Mouse (Mus musculus): ENCODE measurements around the gene Ppa1. TPM values are rescaled to one million over a fixed set of nuclear protein-coding genes. Genes with fewer than 3 reads are reported as not detected.
"Not testable (repeated sequence)": the region's sequence is repeated elsewhere in the genome, so short reads cannot be mapped to it uniquely, and the experiment has no call there.

Ppa1 gene
- polyA plus RNA-seq, 1 experiment from 2014 or later = 207 TPM

DNA sequence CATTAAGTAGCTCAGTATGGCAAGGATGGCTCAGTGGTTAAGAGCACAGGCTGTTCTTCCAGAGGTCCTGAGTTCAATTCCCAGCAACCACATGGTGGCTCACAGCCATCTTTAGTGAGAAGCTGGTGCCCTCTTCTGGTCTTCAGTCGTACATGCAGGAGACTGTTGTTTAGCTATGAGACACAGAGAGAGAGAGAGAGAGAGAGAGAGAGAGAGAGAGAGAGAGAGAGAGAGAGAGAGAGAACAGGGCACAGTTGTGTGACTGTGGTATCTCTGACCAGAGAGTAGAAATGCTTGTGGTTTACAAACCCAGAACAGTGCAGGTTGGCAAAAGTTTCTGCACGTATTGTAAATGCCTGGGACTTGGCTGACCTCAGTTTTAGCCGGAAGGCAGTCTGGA lies 24.5 kb upstream of the Ppa1 start:
- H3K4me3 ChIP-seq; H3K27ac ChIP-seq; H3K4me2 ChIP-seq (replicated peaks); H3K9me3 ChIP-seq; H3K36me3 ChIP-seq; H3K9ac ChIP-seq; ATAC-seq (ENCODE audit: low FRiP score, low read depth): not testable (repeated sequence)
- Histone ChIP-seq H3K27me3 (replicated peaks) (peaks cover 30% of the 10 kb centered on the region), H3K4me1 (peaks cover 12% of the 10 kb centered on the region)
- 76% methylated on average over 3 of the region's 3 CpGs for WGBS

GRCm38 (mm10) chr10:61624771-61625170 lies 23.6 kb upstream of the Ppa1 start:
- no peaks in the 10 kb centered on the region for H3K9me3 ChIP-seq
- no peak for ATAC-seq (ENCODE audit: low FRiP score, low read depth)
- no peak overlapping the region for H3K9ac ChIP-seq
- no peak overlapping the region for H3K27ac ChIP-seq
- H3K4me3 ChIP-seq = no peak overlapping the region
- WGBS = 29% methylated on average over 5 of the region's 5 CpGs
- no peaks in the 10 kb centered on the region for H3K36me3 ChIP-seq
- peak overlapping the region; percentile 77; the same call in 1 of the 2 replicates for H3K4me2 ChIP-seq (replicated peaks)
- H3K4me1 ChIP-seq = peaks cover 12% of the 10 kb centered on the region
- peaks cover 30% of the 10 kb centered on the region for H3K27me3 ChIP-seq (replicated peaks)

- Histone ChIP-seq H3K9me3 (no peaks in the 10 kb centered on the region), H3K4me1 (peaks cover 12% of the 10 kb centered on the region), H3K27ac (no peak overlapping the region), H3K4me2 (replicated peaks) (peak overlapping the region; percentile 77), H3K9ac (peak overlapping the region; percentile 51), H3K27me3 (replicated peaks) (peaks cover 30% of the 10 kb centered on the region), H3K4me3 (peak overlapping the region; percentile 42), H3K36me3 (no peaks in the 10 kb centered on the region)
- peak; percentile 66 for ATAC-seq (ENCODE audit: low FRiP score, low read depth)
- 3% methylated on average over 74 of the region's 74 CpGs for WGBS
Measured at GRCm38 (mm10) chr10:61625381-61626257, 22.7 kb upstream of the Ppa1 start.

DNA sequence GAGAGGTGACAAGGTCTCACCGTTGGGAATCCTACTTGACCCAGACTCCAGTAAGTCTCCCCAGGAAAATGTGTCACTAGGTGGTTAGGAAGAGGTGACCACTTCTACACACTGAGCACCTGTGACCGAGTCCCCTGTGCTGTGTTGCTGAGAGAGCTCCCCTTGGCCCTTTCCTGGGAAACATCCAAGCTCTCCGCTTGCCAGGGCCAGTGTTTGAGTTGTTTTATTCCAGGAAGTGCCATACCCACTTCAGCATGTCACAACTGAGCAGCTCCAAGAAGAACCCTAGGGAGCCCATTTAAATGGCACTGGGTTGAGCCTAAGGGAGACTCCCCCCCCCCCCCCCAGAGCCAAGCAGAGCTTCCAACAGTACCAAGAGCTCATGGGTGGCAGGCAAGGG lies 21.8 kb upstream of the Ppa1 start:
- ATAC-seq (ENCODE audit: low FRiP score, low read depth) = no peak
- 89% methylated on average over 3 of the region's 3 CpGs for WGBS

DNA sequence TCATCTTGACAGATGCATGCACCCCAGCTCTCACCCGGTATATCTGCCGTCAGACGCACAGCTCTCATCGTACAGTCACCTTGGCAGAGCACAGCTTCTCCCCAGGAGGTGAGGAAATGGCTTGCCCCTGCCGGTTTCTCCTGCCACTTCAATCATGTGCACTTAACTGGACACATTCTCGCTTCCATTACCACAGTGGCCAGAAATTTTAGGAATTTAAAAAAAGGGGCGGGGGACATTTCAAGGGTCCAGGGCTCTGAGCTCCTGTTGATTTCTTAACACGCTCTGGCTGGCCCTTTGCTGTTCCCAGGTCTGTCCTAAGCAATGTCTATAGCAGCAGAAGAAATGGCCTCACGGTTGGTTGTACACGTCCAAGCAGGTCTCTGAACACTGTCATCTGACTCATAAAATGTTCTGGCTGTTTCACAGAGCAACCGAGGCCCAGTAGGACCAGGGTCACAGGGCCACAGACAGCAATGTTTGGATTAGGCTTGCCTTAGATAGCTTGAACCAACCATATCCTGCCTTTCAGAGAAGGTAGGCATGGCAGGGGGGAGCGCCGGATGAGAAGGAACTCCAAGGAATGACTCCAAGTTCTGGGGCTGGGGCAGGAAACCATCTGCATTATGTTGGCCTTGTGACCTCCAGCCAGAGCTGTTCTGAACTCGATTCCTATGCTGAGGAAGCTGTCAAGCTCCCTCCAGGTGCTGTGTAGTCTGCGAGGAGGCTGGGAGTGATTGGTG lies 21.0 kb upstream of the Ppa1 start:
- Histone ChIP-seq H3K4me2 (replicated peaks) (no peak overlapping the region), H3K9ac (no peak overlapping the region), H3K27ac (no peak overlapping the region), H3K9me3 (no peaks in the 10 kb centered on the region), H3K36me3 (no peaks in the 10 kb centered on the region), H3K4me3 (no peak overlapping the region), H3K27me3 (replicated peaks) (peaks cover 30% of the 10 kb centered on the region), H3K4me1 (peaks cover 12% of the 10 kb centered on the region)
- 77% methylated on average over 15 of the region's 15 CpGs for WGBS
- no peak for ATAC-seq (ENCODE audit: low FRiP score, low read depth)

More for the DNA sequence above, 21.8 kb upstream of the Ppa1 start:
- no peaks in the 10 kb centered on the region for H3K9me3 ChIP-seq
- peaks cover 12% of the 10 kb centered on the region for H3K4me1 ChIP-seq
- no peak overlapping the region for H3K4me3 ChIP-seq
- no peak overlapping the region for H3K4me2 ChIP-seq (replicated peaks)
- no peak overlapping the region for H3K27ac ChIP-seq
- H3K36me3 ChIP-seq = no peaks in the 10 kb centered on the region
- peaks cover 30% of the 10 kb centered on the region for H3K27me3 ChIP-seq (replicated peaks)
- H3K9ac ChIP-seq = no peak overlapping the region

DNA sequence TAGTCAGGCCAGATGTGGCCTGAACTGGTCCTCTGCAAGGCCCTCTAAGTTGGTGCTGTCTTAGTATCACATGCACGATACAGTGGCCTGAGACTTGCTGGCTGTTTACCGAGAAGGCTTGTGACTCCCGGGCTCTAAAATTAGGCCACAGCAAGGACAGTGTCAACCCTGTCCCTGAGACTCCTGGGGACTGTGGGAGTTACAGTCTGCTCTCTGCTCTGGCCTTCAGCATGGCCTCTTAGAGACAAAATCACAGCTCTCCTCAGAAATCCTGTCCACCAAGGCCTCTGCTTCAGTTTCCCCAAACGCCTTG lies 20.5 kb upstream of the Ppa1 start:
- 87% methylated on average over 4 of the region's 4 CpGs for WGBS
- H3K4me3 ChIP-seq = no peak overlapping the region

GRCm38 (mm10) chr10:61632445-61632844 lies 15.9 kb upstream of the Ppa1 start:
- Histone ChIP-seq H3K4me3 (no peak overlapping the region), H3K4me1 (no peaks in the 10 kb centered on the region), H3K27ac (no peak overlapping the region), H3K9me3 (no peaks in the 10 kb centered on the region), H3K36me3 (no peaks in the 10 kb centered on the region), H3K4me2 (replicated peaks) (no peak overlapping the region), H3K9ac (no peak overlapping the region), H3K27me3 (replicated peaks) (0 out of 2 replicates have a peak, but pooled peaks cover 3% of the 10 kb centered on the region)
- WGBS = 87% methylated on average over 10 of the region's 10 CpGs
- ATAC-seq (ENCODE audit: low FRiP score, low read depth) = no peak

More for the DNA sequence above, 20.5 kb upstream of the Ppa1 start:
- Histone ChIP-seq H3K36me3 (no peaks in the 10 kb centered on the region), H3K9me3 (no peaks in the 10 kb centered on the region), H3K27ac (no peak overlapping the region), H3K9ac (no peak overlapping the region), H3K27me3 (replicated peaks) (peaks cover 30% of the 10 kb centered on the region), H3K4me1 (peaks cover 12% of the 10 kb centered on the region), H3K4me2 (replicated peaks) (no peak overlapping the region)
- ATAC-seq (ENCODE audit: low FRiP score, low read depth) = no peak

DNA sequence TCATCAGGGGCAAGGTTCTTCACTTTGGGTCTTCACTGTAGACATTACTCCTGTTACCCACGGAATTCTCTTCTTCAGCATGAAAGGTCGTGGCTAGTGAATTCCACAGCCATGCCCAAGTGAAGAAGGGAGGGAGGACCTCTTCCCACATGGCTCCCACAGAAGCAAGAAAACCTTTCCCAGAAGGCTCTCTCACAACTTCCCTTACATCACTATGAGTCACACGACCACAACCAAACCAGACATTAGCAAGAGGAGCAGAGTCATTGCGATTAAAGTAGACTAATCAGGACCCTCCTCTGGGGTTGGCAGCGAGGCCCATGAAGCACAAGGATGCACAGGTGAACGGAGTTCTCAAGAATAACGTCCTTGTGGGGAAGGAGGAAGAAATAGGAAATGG lies 11.3 kb upstream of the Ppa1 start:
- H3K9me3 ChIP-seq = no peaks in the 10 kb centered on the region
- H3K9ac ChIP-seq = no peak overlapping the region
- no peak for ATAC-seq (ENCODE audit: low FRiP score, low read depth)
- no peak overlapping the region for H3K27ac ChIP-seq
- H3K27me3 ChIP-seq (replicated peaks) = no peaks in the 10 kb centered on the region
- no peaks in the 10 kb centered on the region for H3K36me3 ChIP-seq
- 82% methylated on average over 7 of the region's 7 CpGs for WGBS
- H3K4me2 ChIP-seq (replicated peaks) = no peak overlapping the region
- no peaks in the 10 kb centered on the region for H3K4me1 ChIP-seq
- H3K4me3 ChIP-seq = no peak overlapping the region

DNA sequence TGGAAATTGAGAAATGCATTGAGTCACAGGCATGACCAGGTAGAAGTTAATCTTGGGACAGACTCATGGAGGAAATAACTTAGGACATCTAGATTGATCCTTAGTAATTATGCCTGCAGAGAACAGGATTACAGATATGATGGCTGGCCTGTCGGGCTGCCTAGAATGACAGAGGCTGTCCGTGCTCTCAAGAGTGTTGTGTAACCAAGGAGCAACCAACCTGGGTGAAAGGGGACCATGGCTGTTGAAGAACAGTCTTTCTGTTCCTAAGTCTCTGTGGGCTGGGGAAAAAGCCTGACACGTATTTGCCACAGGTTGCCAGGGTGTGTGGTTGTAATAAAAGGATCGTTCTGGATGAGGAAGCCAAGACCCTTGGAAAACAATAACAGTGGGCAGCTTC lies 8.0 kb upstream of the Ppa1 start:
- Histone ChIP-seq H3K4me1 (no peaks in the 10 kb centered on the region), H3K27me3 (replicated peaks) (no peaks in the 10 kb centered on the region), H3K4me2 (replicated peaks) (no peak overlapping the region), H3K9me3 (no peaks in the 10 kb centered on the region), H3K9ac (no peak overlapping the region), H3K4me3 (no peak overlapping the region), H3K36me3 (no peaks in the 10 kb centered on the region), H3K27ac (no peak overlapping the region)
- WGBS = 71% methylated on average over 4 of the region's 4 CpGs
- ATAC-seq (ENCODE audit: low FRiP score, low read depth) = no peak

GRCm38 (mm10) chr10:61646557-61646956 lies 1.8 kb upstream of the Ppa1 start:
- WGBS = 61% methylated on average over 7 of the region's 7 CpGs
- ATAC-seq (ENCODE audit: low FRiP score, low read depth) = no peak
- no peaks in the 10 kb centered on the region for H3K27me3 ChIP-seq (replicated peaks)

GRCm38 (mm10) chr10:61648737-61649645 lies 639 bp downstream of the Ppa1 start:
- Histone ChIP-seq H3K4me1 (peaks cover 12% of the 10 kb centered on the region), H3K4me2 (replicated peaks) (peak overlapping the region; percentile 93), H3K9me3 (no peaks in the 10 kb centered on the region), H3K4me3 (peak overlapping the region; percentile 81), H3K27ac (peak overlapping the region; percentile 68; the same call in 1 of the 2 replicates), H3K9ac (peak overlapping the region; percentile 89), H3K36me3 (peaks cover 6% of the 10 kb centered on the region), H3K27me3 (replicated peaks) (no peaks in the 10 kb centered on the region)
- ATAC-seq (ENCODE audit: low FRiP score, low read depth) = peak; percentile 45
- WGBS = 1% methylated on average over 45 of the region's 49 CpGs

More at GRCm38 (mm10) chr10:61646557-61646956, 1.8 kb upstream of the Ppa1 start:
- Histone ChIP-seq H3K9me3 (no peaks in the 10 kb centered on the region), H3K4me1 (peaks cover 12% of the 10 kb centered on the region), H3K9ac (no peak overlapping the region), H3K4me3 (no peak overlapping the region), H3K4me2 (replicated peaks) (no peak overlapping the region), H3K36me3 (no peaks in the 10 kb centered on the region), H3K27ac (no peak overlapping the region)

DNA sequence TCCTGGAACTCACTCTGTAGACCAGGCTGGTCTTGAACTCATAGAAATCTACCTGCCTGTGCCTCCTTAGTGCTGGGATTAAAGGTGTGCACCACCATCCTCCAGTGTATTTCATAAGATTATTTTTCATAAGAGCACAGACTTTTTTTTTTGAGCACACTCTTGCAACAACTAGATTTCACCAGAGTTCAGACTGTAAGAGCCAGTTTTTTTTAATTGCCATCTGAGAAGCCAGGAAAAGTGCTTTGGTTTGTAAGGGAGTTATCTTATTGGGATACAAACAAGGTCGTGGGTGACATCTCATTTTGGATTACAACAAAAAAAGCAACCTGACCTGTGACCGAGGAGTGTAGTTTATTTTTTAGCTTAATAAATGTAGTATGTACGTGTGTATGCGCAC lies 5.8 kb downstream of the Ppa1 start:
- Histone ChIP-seq H3K9me3 (no peaks in the 10 kb centered on the region), H3K4me3 (no peak overlapping the region), H3K4me1 (peaks cover 5% of the 10 kb centered on the region), H3K9ac (no peak overlapping the region), H3K27me3 (replicated peaks) (no peaks in the 10 kb centered on the region), H3K27ac (no peak overlapping the region), H3K36me3 (peaks cover 9% of the 10 kb centered on the region), H3K4me2 (replicated peaks) (no peak overlapping the region)
- WGBS = 94% methylated on average over 4 of the region's 4 CpGs
- ATAC-seq (ENCODE audit: low FRiP score, low read depth) = no peak

All from neural tube, embryonic 12.5 days (tissue).